Mouse (Mus musculus) embryo, embryonic 9.5 days (tissue): ENCODE data around the gene Pdgfra.
A peak's percentile ranks its signal among the peaks of the same experiment; 100 is the strongest.

Experiments used
- DNase-seq: peaks from one replicate; pipeline ENCODE4 v3.0.0-alpha.2; 2017; ENCODE audit errors: extremely low spot score

Pdgfra gene

DNA sequence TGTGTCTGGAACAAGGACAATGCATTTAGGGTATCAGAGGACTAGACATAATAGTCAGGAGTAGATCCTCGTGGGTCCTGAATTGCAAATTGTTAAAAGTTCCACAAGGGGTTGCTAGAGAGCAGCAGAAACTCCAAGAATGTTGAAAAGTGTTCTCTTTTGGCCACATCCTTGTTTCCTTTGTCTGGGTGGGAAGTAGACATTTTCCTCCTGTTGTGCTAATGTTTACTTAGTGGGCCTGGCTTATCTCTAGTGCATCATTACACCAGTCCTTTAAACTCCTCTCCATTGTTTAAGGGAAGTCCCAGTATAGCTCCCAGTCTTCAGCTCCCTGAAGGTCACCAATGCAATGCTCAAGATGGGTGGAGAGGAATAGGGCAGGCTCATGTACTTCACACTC, 57.9 kb downstream of the Pdgfra start:
- DNase-seq: peak; percentile 24

- peak; percentile 25 for DNase-seq
Measured at GRCm38 (mm10) chr5:75214520-75214919, 62.4 kb downstream of the Pdgfra start.

DNA sequence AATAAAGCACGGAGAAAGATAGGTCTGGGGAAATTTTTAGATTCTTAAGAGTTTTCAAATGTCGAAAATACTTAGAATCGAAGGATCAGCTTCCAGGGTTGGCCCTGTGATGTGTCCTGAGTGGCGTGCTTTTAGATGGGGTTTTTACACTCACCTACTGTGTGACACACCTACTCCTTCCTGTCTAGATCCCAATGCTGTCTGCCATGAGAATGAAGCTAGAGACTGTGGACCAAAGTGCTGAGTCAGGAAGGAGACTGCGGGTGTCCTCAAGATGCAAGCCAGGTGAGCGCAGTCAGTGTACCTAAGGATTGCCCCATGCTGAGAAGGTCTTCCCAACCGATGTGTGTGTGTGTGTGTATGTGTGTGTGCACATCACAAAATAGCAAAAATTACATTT, 62.8 kb downstream of the Pdgfra start:
- no peak for DNase-seq

DNA sequence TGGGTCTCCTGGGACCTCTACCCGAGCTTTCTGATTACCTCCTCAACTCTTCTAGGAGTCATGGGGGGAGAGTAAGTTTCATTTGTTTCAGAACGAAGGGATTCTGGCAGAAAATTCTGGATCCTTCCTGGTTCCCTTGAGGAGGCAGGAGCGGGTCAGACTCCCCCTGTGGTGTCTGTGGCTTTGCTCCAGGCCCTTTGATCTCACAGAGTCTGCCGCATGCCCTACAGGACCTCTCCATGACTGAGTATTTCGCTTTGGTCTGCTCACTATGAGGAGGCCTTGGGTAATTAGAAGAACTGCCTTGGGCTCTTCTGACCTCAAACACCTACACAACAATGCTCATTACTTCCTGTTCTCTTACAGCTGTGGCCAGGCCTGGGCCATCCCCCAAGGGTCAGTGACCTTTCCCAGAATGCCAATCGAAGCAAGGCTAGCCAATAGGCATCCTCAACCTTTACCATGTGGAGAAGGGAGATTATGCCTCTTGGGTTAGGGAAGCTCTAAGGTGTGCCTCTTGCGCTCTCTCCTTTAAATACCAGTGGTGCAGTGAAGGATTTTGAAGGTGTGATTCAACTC, 63.7 kb downstream of the Pdgfra start:
- DNase-seq: no peak

DNA sequence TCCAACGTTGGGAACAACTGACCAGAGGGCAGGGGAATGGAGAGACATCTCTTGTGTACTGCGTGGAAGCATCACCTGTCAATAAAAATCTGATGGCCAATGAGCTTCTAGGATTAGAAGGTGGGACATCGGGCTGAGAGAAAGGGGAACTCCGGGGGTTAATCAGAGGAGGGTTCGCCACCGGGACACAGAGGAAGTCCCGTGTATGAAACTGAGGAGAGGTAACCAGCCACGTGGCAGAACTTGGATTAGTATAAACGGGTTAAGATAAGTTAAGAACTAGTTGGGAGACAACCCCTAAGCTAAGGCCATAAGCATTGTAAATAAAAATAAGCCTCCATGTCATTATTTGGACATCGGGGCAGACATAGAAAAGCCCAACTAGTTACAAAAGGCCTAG, 69.5 kb downstream of the Pdgfra start:
- DNase-seq: no peak

DNA sequence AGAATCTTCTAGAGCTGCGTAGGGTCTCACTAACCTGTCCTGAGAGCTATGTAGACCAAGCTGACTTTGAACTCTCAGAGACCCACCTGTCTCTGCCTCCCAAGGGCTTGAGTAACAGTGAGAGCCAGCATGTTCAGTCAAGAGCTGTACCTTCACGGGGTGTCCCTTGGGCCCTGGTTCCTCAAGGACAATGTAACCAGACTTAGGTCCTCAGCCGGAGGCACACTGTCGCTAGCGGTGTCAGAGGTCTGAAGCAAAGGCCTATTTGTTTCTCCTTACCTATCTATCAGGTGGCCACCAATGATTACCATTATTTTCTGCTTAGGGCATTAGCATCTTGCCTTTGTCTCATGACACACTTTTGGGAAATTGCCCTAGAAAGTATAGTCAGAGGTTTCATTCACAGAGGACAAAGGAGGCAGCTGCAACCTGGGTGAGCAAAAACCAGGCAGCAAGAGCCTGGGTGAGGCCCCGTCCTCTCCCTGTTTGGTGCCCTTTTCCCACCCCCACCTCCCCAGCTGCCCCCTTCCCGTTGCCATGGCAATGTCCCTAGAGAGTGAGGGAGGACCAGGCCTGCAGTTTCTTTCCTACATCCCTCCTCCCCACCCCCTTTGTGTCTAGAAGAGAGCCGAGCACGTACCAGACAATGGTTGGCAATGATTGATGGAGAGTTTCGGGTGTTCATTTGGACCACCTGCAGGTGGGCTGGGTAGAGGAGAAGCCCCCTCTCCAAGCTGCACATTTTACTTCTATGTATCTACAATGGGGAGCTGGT, 70.6 kb downstream of the Pdgfra start:
- DNase-seq: peak; percentile 53

- no peak for DNase-seq
Measured at GRCm38 (mm10) chr5:75238363-75238762, 86.3 kb downstream of the Pdgfra start.

GRCm38 (mm10) chr5:75238928-75239777, 87.1 kb downstream of the Pdgfra start:
- DNase-seq: no peak

- no peak for DNase-seq
Measured at GRCm38 (mm10) chr5:75247070-75247740, 95.1 kb downstream of the Pdgfra start.
